Mouse (Mus musculus) heart, postnatal 0 days (tissue): ENCODE data around the gene Lamtor2. TPM values are rescaled to one million over a fixed set of nuclear protein-coding genes. Genes with fewer than 3 reads are reported as not detected.

Experiments
- ATAC-seq: fragments of 200-750 bp; cut with Nextera tagmentation; 2 replicates; pipeline ENCODE4 v1.8.0; 2017; ENCODE audit warnings: low read depth, moderate number of reproducible peaks, moderate library complexity; ENCODE audit not compliant: insufficient read depth
- DNase-seq: peaks from one replicate; pipeline ENCODE4 v3.0.0-alpha.2; 2016; ENCODE audit warnings: low spot score
- H3K27ac ChIP-seq: fragments of 300-500 bp; sonication (generic); 2 replicates; pipeline ENCODE4 v1.5.1; 2014; ENCODE audit warnings: low read depth, mild to moderate bottlenecking
- H3K27me3 ChIP-seq: fragments of 300-500 bp; sonication (generic); 2 replicates; pipeline ENCODE4 v1.6.1; 2014; ENCODE audit warnings: low read length, mixed read lengths; ENCODE audit not compliant: control insufficient read depth, insufficient read depth
- H3K36me3 ChIP-seq: fragments of 300-500 bp; sonication (generic); replicated peaks from 2 replicates; pipeline ENCODE4 v1.6.1; 2014; ENCODE audit warnings: low read length, mixed read lengths; ENCODE audit not compliant: control insufficient read depth, insufficient read depth
- H3K4me1 ChIP-seq: fragments of 300-500 bp; sonication (generic); 2 replicates; pipeline ENCODE4 v1.6.1; 2014; ENCODE audit warnings: antibody characterized with exemption; ENCODE audit not compliant: control insufficient read depth, insufficient read depth
- H3K4me2 ChIP-seq: fragments of 300-500 bp; sonication (generic); 2 replicates; pipeline ENCODE4 v1.6.1; 2014; ENCODE audit warnings: low read depth, mild to moderate bottlenecking, low read length, moderate library complexity
- H3K4me3 ChIP-seq: fragments of 300-500 bp; sonication (generic); 2 replicates; pipeline ENCODE4 v1.5.1; 2014; ENCODE audit warnings: low read depth, low read length
- H3K9ac ChIP-seq: fragments of 300-500 bp; sonication (generic); replicated peaks from 2 replicates; pipeline ENCODE4 v1.6.1; 2014; ENCODE audit warnings: low read depth, low read length, mixed read lengths
- H3K9me3 ChIP-seq: fragments of 300-500 bp; sonication (generic); replicated peaks from 2 replicates; pipeline ENCODE4 v1.6.1; 2016; ENCODE audit warnings: low read length; ENCODE audit not compliant: control insufficient read depth
- CTCF ChIP-seq: IDR thresholded peaks from 2 replicates; pipeline ENCODE4 v1.5.1; 2016; ENCODE audit warnings: antibody characterized with exemption, control low read depth, low read depth
- EP300 ChIP-seq: IDR thresholded peaks from 2 replicates; pipeline ENCODE4 v1.6.1; 2016; ENCODE audit warnings: antibody characterized with exemption, low read depth
- WGBS: fragments of 180-500 bp; shearing (Covaris S2); extraction: QIAGEN DNeasy Blood & Tissue Kit; methylation state at CpG from one replicate; pipeline ENCODE4 v1.1.7; 2014; 5-methylcytosine and 5-hydroxymethylcytosine counted together
- polyA plus RNA-seq: library from polyadenylated mRNA; unstranded; fragments of >200 nt; fragmentation: Nextera tagmentation; extraction: Ambion mirVana; gene quantifications from 2 replicates; pipeline ENCODE4 v1.2.1, GENCODE M21; 2015
- total RNA-seq: library from RNA; depleted of rRNA; stranded (reverse); fragments of >200 nt; gene quantifications from 2 replicates; pipeline ENCODE4 v1.2.3, GENCODE M21; 2014; ENCODE audit warnings: low replicate concordance

The Lamtor2 gene
- total and polyA plus RNA-seq, 2 experiments from 2014 or later = 3.6 to 131 TPM

GRCm38 (mm10) chr3:88553525-88553879 lies 628 bp upstream of the Lamtor2 start, which contains the start of gene Ubqln4:
Gene Ubqln4 (plus strand): TSS chr3:88553758.
- no peaks in the 10 kb centered on the region for H3K27me3 ChIP-seq
- peak within 1 kb of the TSS; percentile 82 for H3K9ac ChIP-seq
- peak within 1 kb of the TSS; percentile 74 for H3K4me3 ChIP-seq
- DNase-seq = peak; percentile 87
- H3K4me2 ChIP-seq = peak within 1 kb of the TSS; percentile 79
- no peaks in the 10 kb centered on the region for H3K9me3 ChIP-seq
- H3K36me3 ChIP-seq = peaks cover 29% of the 10 kb centered on the region
- ATAC-seq = peak; percentile 87
- peak; percentile 71 for TF ChIP-seq CTCF
- TF ChIP-seq EP300 = 0 out of 2 replicates have a peak, but pooled peaks have one; percentile 20
- peaks cover 20% of the 10 kb centered on the region for H3K4me1 ChIP-seq
- peak within 1 kb of the TSS; percentile 96 for H3K27ac ChIP-seq
- WGBS = under 1% methylated on average over 28 of the region's 37 CpGs

- 14% methylated on average over 16 of the region's 16 CpGs for WGBS
These were observed 710 bp downstream of the Lamtor2 start for GRCm38 (mm10) chr3:88552082-88552645.

GRCm38 (mm10) chr3:88551586-88551985 lies 1.3 kb downstream of the Lamtor2 start:
- H3K4me3 ChIP-seq = 0 out of 2 replicates have a peak overlapping the region, but pooled peaks have one; percentile 74
- WGBS = 76% methylated on average over 4 of the region's 4 CpGs
- TF ChIP-seq CTCF = no peak
- no peak for TF ChIP-seq EP300
- peaks cover 20% of the 10 kb centered on the region for H3K4me1 ChIP-seq
- DNase-seq (no peak), ATAC-seq (no peak)
- H3K9me3 ChIP-seq = no peaks in the 10 kb centered on the region
- H3K4me2 ChIP-seq = peak overlapping the region; percentile 79
- H3K27ac ChIP-seq = no peak overlapping the region; the same call in 1 of the 2 replicates
- H3K36me3 ChIP-seq = peaks cover 9% of the 10 kb centered on the region
- peak overlapping the region; percentile 48; the same call in 1 of the 2 replicates for H3K9ac ChIP-seq
- no peaks in the 10 kb centered on the region for H3K27me3 ChIP-seq

More at GRCm38 (mm10) chr3:88552082-88552645, 710 bp downstream of the Lamtor2 start:
- peaks cover 20% of the 10 kb centered on the region for H3K4me1 ChIP-seq
- no peaks in the 10 kb centered on the region for H3K27me3 ChIP-seq
- no peaks in the 10 kb centered on the region for H3K9me3 ChIP-seq
- DNase-seq = no peak
- ATAC-seq = no peak
- H3K9ac ChIP-seq = peak overlapping the region; percentile 48
- H3K4me3 ChIP-seq = peak overlapping the region; percentile 74
- H3K36me3 ChIP-seq = peaks cover 15% of the 10 kb centered on the region
- peak overlapping the region; percentile 79 for H3K4me2 ChIP-seq
- peak overlapping the region; percentile 96 for H3K27ac ChIP-seq
- TF ChIP-seq CTCF (no peak), EP300 (no peak)

- Histone ChIP-seq H3K4me1 (peaks cover 12% of the 10 kb centered on the region), H3K4me3 (no peak within 1 kb of the TSS), H3K27me3 (no peaks in the 10 kb centered on the region), H3K9me3 (no peaks in the 10 kb centered on the region), H3K27ac (no peak within 1 kb of the TSS), H3K4me2 (no peak within 1 kb of the TSS), H3K36me3 (no peaks in the 10 kb centered on the region), H3K9ac (no peak within 1 kb of the TSS)
- 60% methylated on average over 18 of the region's 18 CpGs for WGBS
- ATAC-seq (no peak), DNase-seq (no peak)
- TF ChIP-seq CTCF (no peak), EP300 (no peak)
These were observed 4.5 kb downstream of the Lamtor2 start, which contains the start of gene Rab25 for GRCm38 (mm10) chr3:88548180-88548917. Gene Rab25 (minus strand): TSS chr3:88548300.

- WGBS = 59% methylated on average over 6 of the region's 6 CpGs
- Histone ChIP-seq H3K9ac (no peak overlapping the region), H3K27ac (no peak overlapping the region), H3K4me2 (no peak overlapping the region), H3K9me3 (no peaks in the 10 kb centered on the region), H3K4me1 (peaks cover 6% of the 10 kb centered on the region), H3K36me3 (no peaks in the 10 kb centered on the region), H3K4me3 (no peak overlapping the region), H3K27me3 (no peaks in the 10 kb centered on the region)
- TF ChIP-seq EP300 (no peak), CTCF (no peak)
- ATAC-seq = no peak
- DNase-seq = no peak
These were observed 6.0 kb downstream of the Lamtor2 start for GRCm38 (mm10) chr3:88546674-88547418.
